In the genomic region with DNA sequence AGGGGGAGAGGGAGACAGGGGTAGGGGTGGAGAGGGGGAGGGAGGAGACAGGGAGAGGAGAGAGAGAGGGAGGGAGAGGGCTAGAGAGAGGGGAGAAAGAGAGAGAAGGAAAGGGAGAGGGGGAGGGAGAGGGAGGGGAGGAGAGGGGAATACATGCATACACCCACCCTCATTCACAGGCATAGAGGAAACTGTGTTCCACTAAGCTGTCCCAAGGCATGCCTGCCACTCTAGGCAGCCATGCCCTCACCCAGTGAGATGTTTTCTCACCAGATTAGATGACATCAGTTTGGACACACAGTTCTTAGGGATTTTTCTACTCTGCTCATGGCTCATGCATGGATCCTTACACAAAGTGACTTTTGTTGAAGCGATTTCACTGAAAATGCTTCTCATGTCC, we compare ENCODE assay signal across 39 mouse cellular contexts. TPM values are rescaled to one million over a fixed set of nuclear protein-coding genes. Genes with fewer than 3 reads are reported as not detected.
"Had no signal": no experiment of that assay in that cellular context is flagged by ENCODE, and none has a peak within 500 bp of the region (broad histone marks: within the 10 kb centered on the region; RNA-seq: fewer than 3 reads in every experiment).

No protein-coding gene starts in this region.

RNA-seq across cellular contexts. Expression of a gene that starts 1.0 kb away (rescaled TPM):
- total RNA-seq: megakaryocyte progenitor cell, adult 5-6 weeks; megakaryocyte, adult 5-6 weeks; megakaryocyte-erythroid progenitor cell, adult 5-6 weeks; monocyte, adult 5-6 weeks had no signal
- polyA plus RNA-seq: limb, embryonic 10.5 days; limb, embryonic 11.5 days; limb, embryonic 12.5 days; liver, adult 2 months; liver, embryonic 11.5 days; liver, embryonic 12.5 days; liver, embryonic 13.5 days; liver, embryonic 14.5 days; liver, embryonic 15.5 days; lung, embryonic 14.5 days; lung, embryonic 15.5 days; lung, embryonic 16.5 days; macrophage; midbrain, embryonic 10.5 days; myocyte; neural tube, embryonic 11.5 days had no signal

RNA-seq across cellular contexts. Expression of a gene that starts 53.9 kb away (rescaled TPM):
- total RNA-seq: left cerebral cortex, adult 18-20 months; left cerebral cortex, adult 2 months; left cerebral cortex, adult 8-10 months; left cerebral cortex, postnatal 10 days; left cerebral cortex, postnatal 14 days; left cerebral cortex, postnatal 25 days; left cerebral cortex, postnatal 36 days; left cerebral cortex, postnatal 4 days; liver, adult 2 months; megakaryocyte progenitor cell, adult 5-6 weeks; megakaryocyte, adult 5-6 weeks; megakaryocyte-erythroid progenitor cell, adult 5-6 weeks; midbrain, postnatal 0 days; monocyte, adult 5-6 weeks had no signal
- polyA plus RNA-seq: limb, embryonic 10.5 days; limb, embryonic 11.5 days; limb, embryonic 12.5 days; limb, embryonic 13.5 days; limb, embryonic 14.5 days; limb, embryonic 15.5 days; liver, adult 2 months; liver, embryonic 11.5 days; liver, embryonic 12.5 days; liver, embryonic 13.5 days; liver, embryonic 14.5 days; liver, embryonic 15.5 days; liver, embryonic 16.5 days; liver, postnatal 0 days; lung, adult 2 months; lung, embryonic 14.5 days; lung, embryonic 15.5 days; lung, embryonic 16.5 days; lung, postnatal 0 days; macrophage; midbrain, embryonic 10.5 days; midbrain, embryonic 14.5 days; midbrain, embryonic 15.5 days; midbrain, postnatal 0 days; myocyte; neural tube, embryonic 11.5 days; neural tube, embryonic 12.5 days had no signal
